In the genomic region with DNA sequence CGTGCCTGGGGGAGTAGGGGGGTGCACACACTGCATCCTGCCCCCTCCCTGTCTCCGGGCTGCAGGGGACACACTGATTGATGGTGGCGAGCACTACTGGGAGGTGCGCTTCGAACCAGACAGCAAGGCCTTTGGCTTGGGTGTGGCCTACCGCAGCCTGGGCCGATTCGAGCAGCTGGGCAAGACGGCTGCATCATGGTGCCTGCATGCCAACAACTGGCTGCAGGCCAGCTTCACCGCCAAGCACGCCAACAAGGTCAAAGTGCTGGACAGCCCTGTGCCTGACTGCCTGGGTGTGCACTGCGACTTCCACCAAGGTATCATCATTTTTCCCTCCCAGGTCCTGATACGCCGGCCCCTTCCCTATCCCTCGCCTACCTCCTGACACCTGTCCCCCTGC, we compare ENCODE assay signal across 14 mouse cellular contexts. TPM values are rescaled to one million over a fixed set of nuclear protein-coding genes. Genes with fewer than 3 reads are reported as not detected.
DNase-seq lines count a peak whose midpoint lies in the region; ATAC-seq and TF ChIP-seq lines count a peak whose summit lies in the region.
"Had no signal": no experiment of that assay in that cellular context is flagged by ENCODE, and none has a peak within 500 bp of the region (broad histone marks: within the 10 kb centered on the region; RNA-seq: fewer than 3 reads in every experiment).

No protein-coding gene starts in this region.

- no peak for TF ChIP-seq CTCF in kidney, adult 2 months (conservative IDR thresholded peaks at IDR 0.05; ENCODE audit: insufficient read depth, insufficient read length, low read depth, low read length)

- no peaks in the 10 kb centered on the region for H3K9me3 ChIP-seq in kidney, embryonic 15.5 days (replicated peaks)
- H3K9me3 ChIP-seq in midbrain, embryonic 10.5 days (replicated peaks) = no peaks in the 10 kb centered on the region
- 0 out of 2 replicates have a peak, but pooled peaks cover 4% of the 10 kb centered on the region for H3K9me3 ChIP-seq in forebrain, embryonic 10.5 days
- H3K9me3 ChIP-seq: limb, embryonic 15.5 days had no signal

- H3K36me3 ChIP-seq in kidney, adult 2 months (ENCODE audit: control insufficient read depth, insufficient read depth, low read length) = no peaks in the 10 kb centered on the region
- no peaks in the 10 kb centered on the region for H3K36me3 ChIP-seq in kidney, embryonic 15.5 days
- peaks cover 64% of the 10 kb centered on the region for H3K36me3 ChIP-seq in midbrain, embryonic 10.5 days
- peaks cover 61% of the 10 kb centered on the region for H3K36me3 ChIP-seq in forebrain, embryonic 10.5 days (replicated peaks)

- no peaks in the 10 kb centered on the region for H3K4me1 ChIP-seq in kidney, adult 2 months (ENCODE audit: control insufficient read depth, insufficient read depth, low read length)
- peaks cover 12% of the 10 kb centered on the region; the same call in 1 of the 2 replicates for H3K4me1 ChIP-seq in kidney, embryonic 15.5 days
- peaks cover 9% of the 10 kb centered on the region for H3K4me1 ChIP-seq in midbrain, embryonic 10.5 days
- H3K4me1 ChIP-seq in forebrain, embryonic 10.5 days = peaks cover 13% of the 10 kb centered on the region
- H3K4me1 ChIP-seq: limb, embryonic 15.5 days had no signal

- no peaks in the 10 kb centered on the region for H3K27me3 ChIP-seq in kidney, adult 2 months (replicated peaks; ENCODE audit: control insufficient read depth, insufficient read depth, low read length)
- peaks cover 14% of the 10 kb centered on the region for H3K27me3 ChIP-seq in kidney, embryonic 15.5 days
- peaks cover 22% of the 10 kb centered on the region for H3K27me3 ChIP-seq in midbrain, embryonic 10.5 days (ENCODE audit: low read depth, poor library complexity, severe bottlenecking)
- H3K27me3 ChIP-seq in forebrain, embryonic 10.5 days (ENCODE audit: poor library complexity, severe bottlenecking) = peaks cover 17% of the 10 kb centered on the region

- no peak for TF ChIP-seq POLR2A in kidney, adult 2 months (IDR thresholded peaks at IDR 0.05; ENCODE audit: low read depth, low read length)

- H3K9ac ChIP-seq in kidney, embryonic 15.5 days = no peak overlapping the region
- H3K9ac ChIP-seq: forebrain, postnatal 0 days; limb, embryonic 15.5 days; lung, embryonic 14.5 days had no signal

- no peak for ATAC-seq in kidney, embryonic 15.5 days (replicated peaks; ENCODE audit: low FRiP score)
- ATAC-seq: forebrain, postnatal 0 days; hindbrain, embryonic 16.5 days had no signal

- WGBS in kidney, adult 2 months = 48% methylated on average over 15 of the region's 15 CpGs
- WGBS in kidney, embryonic 15.5 days = 85% methylated on average over 15 of the region's 15 CpGs
- 93% methylated on average over 15 of the region's 15 CpGs for WGBS in midbrain, embryonic 10.5 days
- WGBS in forebrain, embryonic 10.5 days = 92% methylated on average over 15 of the region's 15 CpGs

- no peak overlapping the region for H3K4me3 ChIP-seq in kidney, adult 2 months (ENCODE audit: insufficient read depth, low read depth, low read length)
- H3K4me3 ChIP-seq in kidney, embryonic 15.5 days (replicated peaks) = no peak overlapping the region
- no peak overlapping the region for H3K4me3 ChIP-seq in midbrain, embryonic 10.5 days
- no peak overlapping the region for H3K4me3 ChIP-seq in forebrain, embryonic 10.5 days
- H3K4me3 ChIP-seq: limb, embryonic 15.5 days had no signal

- H3K4me2 ChIP-seq in kidney, embryonic 15.5 days = no peak overlapping the region
- H3K4me2 ChIP-seq: limb, embryonic 15.5 days; lung, embryonic 14.5 days had no signal

- no peak overlapping the region for H3K27ac ChIP-seq in kidney, adult 2 months (ENCODE audit: insufficient read depth, low read depth, low read length)
- H3K27ac ChIP-seq in kidney, embryonic 15.5 days = no peak overlapping the region
- H3K27ac ChIP-seq in midbrain, embryonic 10.5 days (replicated peaks) = no peak overlapping the region
- no peak overlapping the region for H3K27ac ChIP-seq in forebrain, embryonic 10.5 days
- H3K27ac ChIP-seq: limb, embryonic 15.5 days had no signal

- DNase-seq in kidney, adult 2 months = peak; percentile 89
- peak; percentile 43 for DNase-seq in adipocyte (ENCODE audit: low spot score)
- DNase-seq in adrenal gland, postnatal 25 days = peak; percentile 80
- DNase-seq in kidney, postnatal 36 days = peak; percentile 76 to 85
- DNase-seq in lung, postnatal 36 days = no peak
- DNase-seq in midbrain, embryonic 10.5 days (ENCODE audit: low spot score) = no peak
- DNase-seq in forebrain, embryonic 10.5 days (ENCODE audit: extremely low spot score, low spot score) = no peak
- DNase-seq: cerebellum, adult 8-10 months; forebrain, postnatal 0 days; lung, embryonic 14.5 days had no signal

RNA-seq across cellular contexts. Expression of a gene that starts 9.4 kb away (rescaled TPM):
- polyA plus RNA-seq in kidney, adult 2 months (2012; rRNA removed) = 20.1 and 22.6 TPM in 2 replicates
- polyA plus RNA-seq in kidney, embryonic 15.5 days (2015; fragmentation: Nextera tagmentation; extraction: Ambion mirVana) = 14.5 and 15.5 TPM in 2 replicates
- total RNA-seq in adrenal gland, postnatal 25 days (2021) = 7.7 and 8.3 TPM in 2 replicates
- polyA plus RNA-seq in midbrain, embryonic 10.5 days (2016; fragmentation: Nextera tagmentation; extraction: Ambion mirVana) = 5.2 and 5.5 TPM in 2 replicates
- 5.6 and 7.4 TPM in 2 replicates for polyA plus RNA-seq in forebrain, embryonic 10.5 days (2016; fragmentation: Nextera tagmentation; extraction: Ambion mirVana)

RNA-seq across cellular contexts. Expression of a gene that starts 9.5 kb away (rescaled TPM):
- polyA plus RNA-seq in kidney, adult 2 months (2012; rRNA removed) = 98.3 and 116 TPM in 2 replicates
- polyA plus RNA-seq in kidney, embryonic 15.5 days (2015; fragmentation: Nextera tagmentation; extraction: Ambion mirVana) = 97.4 and 103 TPM in 2 replicates
- total RNA-seq in adrenal gland, postnatal 25 days (2021) = 119 and 129 TPM in 2 replicates
- 131 and 160 TPM in 2 replicates for polyA plus RNA-seq in midbrain, embryonic 10.5 days (2016; fragmentation: Nextera tagmentation; extraction: Ambion mirVana)
- polyA plus RNA-seq in forebrain, embryonic 10.5 days (2016; fragmentation: Nextera tagmentation; extraction: Ambion mirVana) = 105 and 114 TPM in 2 replicates

RNA-seq across cellular contexts. Expression of a gene that starts 9.7 kb away (rescaled TPM):
- 0.36 and 0.48 TPM in 2 replicates for polyA plus RNA-seq in kidney, adult 2 months (2012; rRNA removed)
- polyA plus RNA-seq in kidney, embryonic 15.5 days (2015; fragmentation: Nextera tagmentation; extraction: Ambion mirVana) = 19.7 and 21.7 TPM in 2 replicates
- 1.5 and 2.2 TPM in 2 replicates for total RNA-seq in adrenal gland, postnatal 25 days (2021)
- 78.4 and 95.0 TPM in 2 replicates for polyA plus RNA-seq in midbrain, embryonic 10.5 days (2016; fragmentation: Nextera tagmentation; extraction: Ambion mirVana)
- 74.4 and 80.9 TPM in 2 replicates for polyA plus RNA-seq in forebrain, embryonic 10.5 days (2016; fragmentation: Nextera tagmentation; extraction: Ambion mirVana)
- total RNA-seq: granulocyte monocyte progenitor cell, adult 5-6 weeks had no signal

RNA-seq across cellular contexts. Expression of a gene that starts 25.7 kb away (rescaled TPM):
- 22.4 and 31.3 TPM in 2 replicates for polyA plus RNA-seq in kidney, adult 2 months (2012; rRNA removed)
- polyA plus RNA-seq in kidney, embryonic 15.5 days (2015; fragmentation: Nextera tagmentation; extraction: Ambion mirVana) = 28.8 and 30.1 TPM in 2 replicates
- total RNA-seq in adrenal gland, postnatal 25 days (2021) = 1.4 and 2.2 TPM in 2 replicates
- 68.4 and 103 TPM in 2 replicates for polyA plus RNA-seq in midbrain, embryonic 10.5 days (2016; fragmentation: Nextera tagmentation; extraction: Ambion mirVana)
- polyA plus RNA-seq in forebrain, embryonic 10.5 days (2016; fragmentation: Nextera tagmentation; extraction: Ambion mirVana) = 42.1 and 50.3 TPM in 2 replicates

RNA-seq across cellular contexts. Expression of a gene that starts 37.1 kb away (rescaled TPM):
- 7.2 and 7.7 TPM in 2 replicates for polyA plus RNA-seq in kidney, adult 2 months (2012; rRNA removed)
- polyA plus RNA-seq in kidney, embryonic 15.5 days (2015; fragmentation: Nextera tagmentation; extraction: Ambion mirVana) = 27.4 and 27.5 TPM in 2 replicates
- 21.2 and 27.5 TPM in 2 replicates for total RNA-seq in adrenal gland, postnatal 25 days (2021)
- polyA plus RNA-seq in midbrain, embryonic 10.5 days (2016; fragmentation: Nextera tagmentation; extraction: Ambion mirVana) = 31.0 and 34.0 TPM in 2 replicates
- polyA plus RNA-seq in forebrain, embryonic 10.5 days (2016; fragmentation: Nextera tagmentation; extraction: Ambion mirVana) = 29.2 and 30.4 TPM in 2 replicates

Comparison
In these comparisons a context has a peak if more than half of its experiments do, and no peak if none do; other contexts are left out.
1. RNA of a gene that starts 9.7 kb away (polyA plus RNA-seq): 78.4 to 95.0 TPM in midbrain, embryonic 10.5 days, 74.4 to 80.9 TPM in forebrain, embryonic 10.5 days and 19.7 to 21.7 TPM in kidney, embryonic 15.5 days; 0.36 to 0.48 TPM in kidney, adult 2 months; every median in the first group is over 10 times any median in the second.
2. DNase-seq: peak in kidney, adult 2 months (single experiment), adipocyte (single experiment), adrenal gland, postnatal 25 days (single experiment) and kidney, postnatal 36 days (2 of 2); none in lung, postnatal 36 days (single experiment), midbrain, embryonic 10.5 days (single experiment) and forebrain, embryonic 10.5 days (single experiment).